Comparison of ENCODE assay signal across 8 mouse cellular contexts in genomic region chr5:32852026-32852425, GRCm38 (mm10). TPM values are rescaled to one million over a fixed set of nuclear protein-coding genes. Genes with fewer than 3 reads are reported as not detected.
DNase-seq lines count a peak whose midpoint lies in the region; ATAC-seq and TF ChIP-seq lines count a peak whose summit lies in the region.

No protein-coding gene starts in this region.

- no peak for TF ChIP-seq EP300 in MEL (IDR thresholded peaks at IDR 0.05; ENCODE audit: low read depth in 1 of 2, low read length in 2 of 2)

- peaks cover 11% of the 10 kb centered on the region for H3K36me3 ChIP-seq in heart, embryonic 16.5 days (ENCODE audit: control insufficient read depth, insufficient read depth)
- peaks cover 20 to 36% of the 10 kb centered on the region in 2 experiments for H3K36me3 ChIP-seq in MEL (ENCODE audit: control insufficient read depth in 1 of 2, insufficient read depth in 2 of 2, low read length in 2 of 2)
- no peaks in the 10 kb centered on the region for H3K36me3 ChIP-seq in hindbrain, postnatal 0 days (ENCODE audit: insufficient read depth, low read length)
- H3K36me3 ChIP-seq in midbrain, embryonic 15.5 days (replicated peaks) = peaks cover 4% of the 10 kb centered on the region; the same call in 1 of the 2 replicates

- peaks cover 57% of the 10 kb centered on the region for H3K79me2 ChIP-seq in MEL (ENCODE audit: control insufficient read depth, insufficient read depth, low read length, poor library complexity)

- peak overlapping the region; percentile 86 for H3K4me2 ChIP-seq in heart, embryonic 16.5 days (ENCODE audit: low read depth, low read length)
- H3K4me2 ChIP-seq in hindbrain, postnatal 0 days (ENCODE audit: low read depth, low read length) = peak overlapping the region; percentile 8
- peak overlapping the region; percentile 71 for H3K4me2 ChIP-seq in midbrain, embryonic 15.5 days

- no peak for TF ChIP-seq RAD21 in MEL (IDR thresholded peaks at IDR 0.05; ENCODE audit: low read depth, low read length)

- no peak for TF ChIP-seq CTCF in MEL (IDR thresholded peaks at IDR 0.05 in 2 of 3, conservative IDR thresholded peaks at IDR 0.05 in 1 of 3; ENCODE audit: control insufficient read depth in 1 of 3, insufficient read depth in 1 of 3, low read depth in 2 of 3, low read length in 3 of 3, poor library complexity in 1 of 3, severe bottlenecking in 1 of 3)
- no peak for TF ChIP-seq CTCF in hindbrain, postnatal 0 days (IDR thresholded peaks at IDR 0.05; ENCODE audit: low read depth)

- no peak for TF ChIP-seq POLR2A in MEL (IDR thresholded peaks at IDR 0.05; ENCODE audit: control insufficient read depth in 1 of 2, insufficient read depth in 1 of 2, low read depth in 1 of 2, low read length in 2 of 2, poor library complexity in 1 of 2)

- no peak for ATAC-seq in heart, embryonic 16.5 days (replicated peaks; ENCODE audit: extremely low read depth, insufficient read depth, low FRiP score)
- ATAC-seq in hindbrain, postnatal 0 days = no peak
- no peak for ATAC-seq in midbrain, embryonic 15.5 days (replicated peaks)

- DNase-seq in heart, postnatal 4 days = no peak
- peak; percentile 54 for DNase-seq in MEL (ENCODE audit: low read depth, low spot score)
- no peak for DNase-seq in hindbrain, postnatal 0 days (ENCODE audit: low spot score)
- no peak for DNase-seq in urinary bladder, postnatal 14 days (ENCODE audit: low spot score)
- DNase-seq in spleen, adult 12 weeks (ENCODE audit: low spot score) = no peak
- no peak for DNase-seq in gastrocnemius, postnatal 10 days

- 31% methylated on average over 6 of the region's 6 CpGs for WGBS in heart, embryonic 16.5 days
- 58% methylated on average over 6 of the region's 6 CpGs for whole genome bisulfite sequencing in hindbrain, postnatal 0 days
- 75% methylated on average over 6 of the region's 6 CpGs for WGBS in midbrain, embryonic 15.5 days

- H3K9me3 ChIP-seq in heart, embryonic 16.5 days (replicated peaks; ENCODE audit: control insufficient read depth, low read length) = no peaks in the 10 kb centered on the region
- H3K9me3 ChIP-seq in MEL (replicated peaks; ENCODE audit: insufficient read depth, low read length) = no peaks in the 10 kb centered on the region
- no peaks in the 10 kb centered on the region for H3K9me3 ChIP-seq in hindbrain, postnatal 0 days (ENCODE audit: low read length)
- H3K9me3 ChIP-seq in midbrain, embryonic 15.5 days = no peaks in the 10 kb centered on the region

- 0 out of 2 replicates have a peak overlapping the region, but pooled peaks have one; percentile 2 for H3K27ac ChIP-seq in heart, embryonic 16.5 days (ENCODE audit: low read length)
- H3K27ac ChIP-seq in MEL (ENCODE audit: control insufficient read depth, low read depth, low read length) = peak overlapping the region; percentile 12
- H3K27ac ChIP-seq in hindbrain, postnatal 0 days = no peak overlapping the region
- H3K27ac ChIP-seq in midbrain, embryonic 15.5 days = no peak overlapping the region

- peak overlapping the region; percentile 13 for H3K4me3 ChIP-seq in heart, embryonic 16.5 days (ENCODE audit: low read length)
- peak overlapping the region; percentile 83 to 97 for H3K4me3 ChIP-seq in MEL (ENCODE audit: control insufficient read depth in 1 of 2, insufficient read depth in 1 of 2, low read depth in 2 of 2, low read length in 2 of 2)
- no peak overlapping the region for H3K4me3 ChIP-seq in hindbrain, postnatal 0 days (ENCODE audit: low read length)
- no peak overlapping the region; the same call in 1 of the 2 replicates for H3K4me3 ChIP-seq in midbrain, embryonic 15.5 days

- no peaks in the 10 kb centered on the region for H3K27me3 ChIP-seq in heart, embryonic 16.5 days (ENCODE audit: control insufficient read depth, insufficient read depth, low read length)
- H3K27me3 ChIP-seq in MEL (ENCODE audit: control insufficient read depth in 1 of 2, insufficient read depth in 2 of 2, low read length in 2 of 2) = no peaks in the 10 kb centered on the region
- no peaks in the 10 kb centered on the region for H3K27me3 ChIP-seq in hindbrain, postnatal 0 days (ENCODE audit: insufficient read depth, low read length)
- H3K27me3 ChIP-seq in midbrain, embryonic 15.5 days (replicated peaks) = no peaks in the 10 kb centered on the region

- H3K9ac ChIP-seq in heart, embryonic 16.5 days (ENCODE audit: low read length) = peak overlapping the region; percentile 6; the same call in 1 of the 2 replicates
- H3K9ac ChIP-seq in MEL (ENCODE audit: control insufficient read depth, low read depth, low read length, poor library complexity, severe bottlenecking) = peak overlapping the region; percentile 90
- 0 out of 2 replicates have a peak overlapping the region, but pooled peaks have one; percentile 10 for H3K9ac ChIP-seq in hindbrain, postnatal 0 days (replicated peaks; ENCODE audit: low read length)
- H3K9ac ChIP-seq in midbrain, embryonic 15.5 days = peak overlapping the region; percentile 2; the same call in 1 of the 2 replicates

- peaks cover 25% of the 10 kb centered on the region for H3K4me1 ChIP-seq in heart, embryonic 16.5 days (ENCODE audit: control insufficient read depth, insufficient read depth, low read length)
- peaks cover 24% of the 10 kb centered on the region in 2 experiments for H3K4me1 ChIP-seq in MEL (ENCODE audit: control insufficient read depth in 1 of 2, insufficient read depth in 2 of 2, low read length in 2 of 2)
- H3K4me1 ChIP-seq in hindbrain, postnatal 0 days (ENCODE audit: insufficient read depth, low read length) = 0 out of 2 replicates have a peak, but pooled peaks cover 4% of the 10 kb centered on the region
- H3K4me1 ChIP-seq in midbrain, embryonic 15.5 days = peaks cover 31% of the 10 kb centered on the region

TF ChIP-seq in MEL, 35 proteins besides CTCF, POLR2A, EP300 and RAD21:
- TF ChIP-seq ELF1 (IDR thresholded peaks at IDR 0.05; ENCODE audit: low read depth, low read length) (0 out of 2 replicates have a peak, but pooled peaks have one; percentile 12), MXI1 (IDR thresholded peaks at IDR 0.05; ENCODE audit: low read depth, low read length) (peak; percentile 17; the same call in 1 of the 2 replicates), SMC3 (IDR thresholded peaks at IDR 0.05; ENCODE audit: low read depth, low read length) (no peak), SIN3A (IDR thresholded peaks at IDR 0.05; ENCODE audit: low read length) (peak; percentile 54), ETS1 (IDR thresholded peaks at IDR 0.05; ENCODE audit: low read depth, low read length) (peak; percentile 51; the same call in 1 of the 2 replicates), GATA1 (IDR thresholded peaks at IDR 0.05; ENCODE audit: low read depth, low read length) (0 out of 2 replicates have a peak, but pooled peaks have one; percentile 27), MAFK (IDR thresholded peaks at IDR 0.05; ENCODE audit: borderline replicate concordance, low read depth, low read length) (no peak), MAZ (IDR thresholded peaks at IDR 0.05; ENCODE audit: low read depth, low read length) (no peak)

RNA-seq across cellular contexts. Expression of gene Prr14l, which starts 2.0 kb away (rescaled TPM):
- 6.5 and 9.1 TPM in 2 replicates for polyA plus RNA-seq in heart, embryonic 16.5 days (2015; fragmentation: Nextera tagmentation; extraction: Ambion mirVana)
- total RNA-seq in heart, postnatal 4 days (2021) = 10 to 100 TPM; 15.5 to 15.8 TPM
- total RNA-seq in MEL (2012; rRNA removed) = 36.0 and 37.0 TPM in 2 replicates
- polyA plus RNA-seq in MEL (2012; ENCODE audit: insufficient read depth in 1 of 2, insufficient read length in 2 of 2, low read depth in 1 of 2, low replicate concordance in 2 of 2, missing spikeins in 1 of 2) = 100 to 1,000 TPM in 1 of 2 experiments, 10 to 100 TPM in 1; 39.9 to 135 TPM
- total RNA-seq in hindbrain, postnatal 0 days (2014; rRNA removed) = 21.0 and 23.8 TPM in 2 replicates
- 10.9 and 14.4 TPM in 2 replicates for polyA plus RNA-seq in hindbrain, postnatal 0 days (2015; fragmentation: Nextera tagmentation; extraction: Ambion mirVana)
- 12.4 and 16.4 TPM in 2 replicates for polyA plus RNA-seq in midbrain, embryonic 15.5 days (2015; fragmentation: Nextera tagmentation; extraction: Ambion mirVana)
- total RNA-seq in gastrocnemius, postnatal 10 days (2021) = 10 to 100 TPM in 1 of 2 experiments, 1 to 10 TPM in 1; 8.2 to 10.0 TPM

RNA-seq across cellular contexts. Expression of gene Depdc5, which starts 11.5 kb away (rescaled TPM):
- 16.6 and 17.0 TPM in 2 replicates for polyA plus RNA-seq in heart, embryonic 16.5 days (2015; fragmentation: Nextera tagmentation; extraction: Ambion mirVana)
- total RNA-seq in heart, postnatal 4 days (2021) = 10 to 100 TPM; 25.2 to 29.4 TPM
- 18.0 and 20.3 TPM in 2 replicates for total RNA-seq in MEL (2012; rRNA removed)
- polyA plus RNA-seq in MEL (2012; ENCODE audit: insufficient read depth in 1 of 2, insufficient read length in 2 of 2, low read depth in 1 of 2, low replicate concordance in 2 of 2, missing spikeins in 1 of 2) = 10 to 100 TPM in 1 of 2 experiments, not detected in 1; 23.9 TPM
- 35.7 and 40.0 TPM in 2 replicates for total RNA-seq in hindbrain, postnatal 0 days (2014; rRNA removed)
- polyA plus RNA-seq in hindbrain, postnatal 0 days (2015; fragmentation: Nextera tagmentation; extraction: Ambion mirVana) = 15.8 and 16.7 TPM in 2 replicates
- polyA plus RNA-seq in midbrain, embryonic 15.5 days (2015; fragmentation: Nextera tagmentation; extraction: Ambion mirVana) = 30.5 and 33.5 TPM in 2 replicates
- total RNA-seq in gastrocnemius, postnatal 10 days (2021) = 10 to 100 TPM; 14.2 to 14.5 TPM

RNA-seq across cellular contexts. Expression of gene Gm20671, which starts 25.1 kb away (rescaled TPM):
- not detected in 2 replicates for polyA plus RNA-seq in heart, embryonic 16.5 days (2015; fragmentation: Nextera tagmentation; extraction: Ambion mirVana)
- total RNA-seq in heart, postnatal 4 days (2021) = not detected
- not detected in 2 replicates for total RNA-seq in MEL (2012; rRNA removed)
- 1 to 10 TPM in 1 of 2 experiments, not detected in 1; 7.3 TPM for polyA plus RNA-seq in MEL (2012; ENCODE audit: insufficient read depth in 1 of 2, insufficient read length in 2 of 2, low read depth in 1 of 2, low replicate concordance in 2 of 2, missing spikeins in 1 of 2)
- 2.3 and 5.6 TPM in 2 replicates for total RNA-seq in hindbrain, postnatal 0 days (2014; rRNA removed)
- not detected in 2 replicates for polyA plus RNA-seq in hindbrain, postnatal 0 days (2015; fragmentation: Nextera tagmentation; extraction: Ambion mirVana)
- not detected in 2 replicates for polyA plus RNA-seq in midbrain, embryonic 15.5 days (2015; fragmentation: Nextera tagmentation; extraction: Ambion mirVana)
- total RNA-seq in gastrocnemius, postnatal 10 days (2021) = not detected

Comparison
In these comparisons a context has a peak if more than half of its experiments do, and no peak if none do; other contexts are left out.
1. H3K27ac ChIP-seq: peak in heart, embryonic 16.5 days (single experiment) and MEL (single experiment); none in hindbrain, postnatal 0 days (single experiment) and midbrain, embryonic 15.5 days (single experiment).
2. H3K4me2 ChIP-seq: peak in every context shown above with its lines; median percentile 86 in heart, embryonic 16.5 days; 71 in midbrain, embryonic 15.5 days; 8 in hindbrain, postnatal 0 days.
3. H3K4me3 ChIP-seq: peak in heart, embryonic 16.5 days (single experiment) and MEL (2 of 2); none in hindbrain, postnatal 0 days (single experiment) and midbrain, embryonic 15.5 days (single experiment).
4. H3K9ac ChIP-seq: peak in every context shown above with its lines; median percentile 90 in MEL; 10 in hindbrain, postnatal 0 days; 6 in heart, embryonic 16.5 days; 2 in midbrain, embryonic 15.5 days.